Mouse (Mus musculus): Measurements from ENCODE around the gene Msto1. TPM values are rescaled to one million over a fixed set of nuclear protein-coding genes. Genes with fewer than 3 reads are reported as not detected.
"Not testable (repeated sequence)": the region's sequence is repeated elsewhere in the genome, so short reads cannot be mapped to it uniquely, and the experiment has no call there.

Gene Msto1
- polyA plus RNA-seq, 1 experiment from 2014 or later = 48.4 TPM

- not testable (repeated sequence) for ATAC-seq (ENCODE audit: insufficient number of reproducible peaks, insufficient read depth, low FRiP score, low TSS enrichment); H3K4me3 ChIP-seq; H3K36me3 ChIP-seq; H3K4me1 ChIP-seq; H3K4me2 ChIP-seq (replicated peaks); H3K9ac ChIP-seq; H3K9me3 ChIP-seq; H3K27me3 ChIP-seq; H3K27ac ChIP-seq
- WGBS = 96% methylated on average over 4 of the region's 4 CpGs
Observed at GRCm38 (mm10) chr3:88882536-88882935, 31.3 kb downstream of the Msto1 start.

DNA sequence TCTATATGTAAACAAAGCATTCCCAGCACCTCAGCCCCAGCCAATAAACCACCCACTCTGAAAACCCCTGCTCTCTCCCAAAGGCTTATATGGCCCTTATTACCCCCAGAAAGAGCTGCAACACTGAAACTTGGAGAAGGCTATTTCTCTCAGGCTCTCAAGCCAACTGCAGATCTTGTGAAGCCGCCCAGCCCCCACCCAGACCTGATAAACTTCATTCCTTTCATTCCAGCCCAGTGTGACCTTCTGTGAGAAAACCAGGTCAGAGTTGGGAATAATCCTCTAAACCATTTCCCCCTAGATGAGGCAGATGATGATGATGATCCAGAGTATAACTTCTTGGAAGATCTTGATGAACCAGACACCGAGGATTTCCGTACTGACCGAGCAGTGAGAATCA lies 45.4 kb downstream of the Msto1 start:
- H3K27ac ChIP-seq; H3K4me2 ChIP-seq (replicated peaks); ATAC-seq (ENCODE audit: insufficient number of reproducible peaks, insufficient read depth, low FRiP score, low TSS enrichment); H3K4me3 ChIP-seq; H3K27me3 ChIP-seq; H3K9me3 ChIP-seq; H3K9ac ChIP-seq; H3K4me1 ChIP-seq: not testable (repeated sequence)
- H3K36me3 ChIP-seq = peaks cover 28% of the 10 kb centered on the region
- 87% methylated on average over 3 of the region's 4 CpGs for WGBS

DNA sequence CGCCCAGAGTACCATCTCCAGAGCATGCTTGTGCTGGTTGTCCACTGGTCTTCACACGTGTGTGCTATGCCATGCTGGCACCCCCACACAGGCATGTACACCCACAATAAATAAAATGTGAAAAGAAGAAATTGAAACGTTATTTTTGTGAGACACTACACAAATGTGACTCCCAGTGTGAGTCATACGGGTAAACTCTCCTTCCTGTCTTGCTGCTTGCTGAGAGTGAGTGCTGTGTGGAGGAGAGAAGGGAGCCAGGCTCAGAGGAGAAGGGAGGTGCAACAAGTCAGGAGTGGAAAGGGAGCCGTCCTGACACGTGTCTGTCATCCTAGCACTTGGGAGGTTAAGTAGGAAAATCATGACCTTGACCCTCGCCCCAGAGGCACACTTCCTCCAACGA lies 46.6 kb downstream of the Msto1 start:
- no CpG with 5 or more reads among the region's 8 CpGs for WGBS
- not testable (repeated sequence) for H3K27me3 ChIP-seq; H3K9me3 ChIP-seq; H3K4me3 ChIP-seq; H3K4me1 ChIP-seq; H3K4me2 ChIP-seq (replicated peaks); H3K9ac ChIP-seq; H3K27ac ChIP-seq; ATAC-seq (ENCODE audit: insufficient number of reproducible peaks, insufficient read depth, low FRiP score, low TSS enrichment)
- peaks cover 39% of the 10 kb centered on the region for H3K36me3 ChIP-seq

DNA sequence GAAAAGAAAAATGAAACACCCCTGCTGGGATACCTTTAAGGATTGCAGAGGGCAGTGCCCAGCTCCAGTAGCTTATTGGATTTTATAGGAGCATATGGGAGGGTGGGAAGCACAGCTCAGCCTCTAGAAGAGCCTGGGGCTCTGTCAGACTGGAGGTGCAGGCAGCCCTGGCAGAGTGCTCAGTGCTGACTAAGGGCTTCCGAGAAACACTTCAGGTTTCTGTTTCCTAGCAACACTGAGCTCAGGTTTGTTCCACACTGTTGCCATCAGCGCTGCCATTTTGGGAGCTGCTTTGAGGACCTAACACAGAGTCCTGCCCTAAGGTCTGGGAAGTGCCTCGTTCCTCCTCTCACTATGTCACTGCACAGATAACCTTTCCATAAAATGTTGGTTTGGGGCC lies 47.1 kb downstream of the Msto1 start:
- WGBS = no CpG with 5 or more reads among the region's 3 CpGs
- not testable (repeated sequence) for ATAC-seq (ENCODE audit: insufficient number of reproducible peaks, insufficient read depth, low FRiP score, low TSS enrichment); H3K27ac ChIP-seq; H3K4me2 ChIP-seq (replicated peaks); H3K4me1 ChIP-seq; H3K9ac ChIP-seq; H3K27me3 ChIP-seq; H3K4me3 ChIP-seq; H3K9me3 ChIP-seq
- H3K36me3 ChIP-seq = peaks cover 43% of the 10 kb centered on the region

GRCm38 (mm10) chr3:88862129-88862528 lies 51.7 kb downstream of the Msto1 start:
- Histone ChIP-seq H3K27ac (no peak overlapping the region), H3K27me3 (no peaks in the 10 kb centered on the region), H3K9ac (no peak overlapping the region), H3K4me2 (replicated peaks) (no peak overlapping the region), H3K4me3 (no peak overlapping the region), H3K36me3 (peaks cover 81% of the 10 kb centered on the region), H3K9me3 (no peaks in the 10 kb centered on the region), H3K4me1 (no peaks in the 10 kb centered on the region)
- no peak for ATAC-seq (ENCODE audit: insufficient number of reproducible peaks, insufficient read depth, low FRiP score, low TSS enrichment)
- 92% methylated on average over 3 of the region's 3 CpGs for WGBS

GRCm38 (mm10) chr3:88855837-88856236 lies 58.0 kb downstream of the Msto1 start:
- no peak overlapping the region for H3K4me3 ChIP-seq
- no peaks in the 10 kb centered on the region for H3K27me3 ChIP-seq
- no peak for ATAC-seq (ENCODE audit: insufficient number of reproducible peaks, insufficient read depth, low FRiP score, low TSS enrichment)
- H3K4me1 ChIP-seq = no peaks in the 10 kb centered on the region
- H3K4me2 ChIP-seq (replicated peaks) = no peak overlapping the region
- no peak overlapping the region for H3K27ac ChIP-seq
- peaks cover 65% of the 10 kb centered on the region for H3K36me3 ChIP-seq
- 93% methylated on average over 6 of the region's 6 CpGs for WGBS
- H3K9me3 ChIP-seq = no peaks in the 10 kb centered on the region
- H3K9ac ChIP-seq = no peak overlapping the region

Other genes with a start within 250 kb of the Msto1 start
- 116 and 117 TPM in 2 replicates for gene Khdc4, start 228.2 kb downstream of the Msto1 start, polyA plus RNA-seq (2016; fragmentation: Nextera tagmentation; extraction: Ambion mirVana)
- gene Rit1, start 197.2 kb downstream of the Msto1 start, polyA plus RNA-seq (2016; fragmentation: Nextera tagmentation; extraction: Ambion mirVana) = 46.2 and 51.6 TPM in 2 replicates
- gene Syt11, start 138.8 kb downstream of the Msto1 start, polyA plus RNA-seq (2016; fragmentation: Nextera tagmentation; extraction: Ambion mirVana) = 41.4 and 48.5 TPM in 2 replicates
- 16.4 and 18.2 TPM in 2 replicates for gene Gon4l, start 78.8 kb downstream of the Msto1 start, polyA plus RNA-seq (2016; fragmentation: Nextera tagmentation; extraction: Ambion mirVana)
- gene Ash1l, start 36.6 kb upstream of the Msto1 start, polyA plus RNA-seq (2016; fragmentation: Nextera tagmentation; extraction: Ambion mirVana) = 25.5 TPM in 2 replicates
- 153 and 156 TPM in 2 replicates for gene Dap3, start 37.2 kb upstream of the Msto1 start, polyA plus RNA-seq (2016; fragmentation: Nextera tagmentation; extraction: Ambion mirVana)
- gene Rusc1, start 179.3 kb upstream of the Msto1 start, polyA plus RNA-seq (2016; fragmentation: Nextera tagmentation; extraction: Ambion mirVana) = 26.5 and 33.7 TPM in 2 replicates
- gene Gm43738, start 187.1 kb upstream of the Msto1 start, polyA plus RNA-seq (2016; fragmentation: Nextera tagmentation; extraction: Ambion mirVana) = not detected in 2 replicates
- 258 and 265 TPM in 2 replicates for gene Fdps, start 188.0 kb upstream of the Msto1 start, polyA plus RNA-seq (2016; fragmentation: Nextera tagmentation; extraction: Ambion mirVana)
- 0.27 and 1.0 TPM in 2 replicates for gene Pklr, start 222.1 kb upstream of the Msto1 start, polyA plus RNA-seq (2016; fragmentation: Nextera tagmentation; extraction: Ambion mirVana)
- 3.9 and 4.4 TPM in 2 replicates for gene Hcn3, start 246.2 kb upstream of the Msto1 start, polyA plus RNA-seq (2016; fragmentation: Nextera tagmentation; extraction: Ambion mirVana)